Mouse (Mus musculus) Muller cell, postnatal 12 days (primary cell): ENCODE data around the gene Rgcc.

Experiments
- DNase-seq: peaks from one replicate; pipeline ENCODE4 v3.0.0-alpha.2; 2015; ENCODE audit errors: inconsistent ontology term

The Rgcc gene

DNA sequence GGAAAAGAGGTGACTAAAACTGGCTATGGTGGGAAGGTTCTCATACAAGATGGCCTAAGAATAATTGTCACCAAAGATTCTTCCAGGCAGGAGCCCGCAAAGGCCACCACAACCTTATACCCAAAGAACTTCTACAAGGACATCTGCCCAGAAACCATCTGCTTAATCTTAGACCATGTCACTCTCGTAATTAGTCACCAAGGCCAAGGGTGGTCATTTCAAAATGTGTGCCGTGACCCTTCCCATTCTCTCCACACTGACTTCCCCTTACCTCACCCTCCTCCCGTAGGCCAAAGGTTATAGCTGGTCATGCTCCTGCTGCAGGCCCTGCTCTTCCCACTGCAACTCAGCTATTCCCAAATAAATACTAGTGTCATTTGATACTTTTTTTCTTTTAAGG lies 22.5 kb downstream of the Rgcc start:
- no peak for DNase-seq

DNA sequence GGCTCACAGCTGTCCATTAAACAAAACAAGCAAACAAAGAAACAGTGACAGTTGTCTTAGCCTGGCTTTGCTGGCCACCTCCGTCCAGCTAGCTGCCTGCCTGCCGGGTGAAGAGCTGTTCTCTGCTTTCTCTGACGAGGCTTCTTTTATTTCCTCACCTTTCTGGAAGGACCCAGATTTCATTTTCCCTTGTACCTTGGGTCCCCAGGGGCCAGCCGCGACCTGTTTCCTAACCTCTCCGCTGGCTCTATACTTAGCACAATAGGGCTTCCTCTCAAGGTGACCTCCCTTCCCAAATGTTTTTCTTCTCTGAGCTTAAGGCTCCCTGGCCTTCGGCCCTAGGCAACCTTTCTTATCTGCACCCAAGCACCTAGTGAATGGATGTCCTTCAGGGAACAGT lies 23.5 kb downstream of the Rgcc start:
- DNase-seq = no peak

DNA sequence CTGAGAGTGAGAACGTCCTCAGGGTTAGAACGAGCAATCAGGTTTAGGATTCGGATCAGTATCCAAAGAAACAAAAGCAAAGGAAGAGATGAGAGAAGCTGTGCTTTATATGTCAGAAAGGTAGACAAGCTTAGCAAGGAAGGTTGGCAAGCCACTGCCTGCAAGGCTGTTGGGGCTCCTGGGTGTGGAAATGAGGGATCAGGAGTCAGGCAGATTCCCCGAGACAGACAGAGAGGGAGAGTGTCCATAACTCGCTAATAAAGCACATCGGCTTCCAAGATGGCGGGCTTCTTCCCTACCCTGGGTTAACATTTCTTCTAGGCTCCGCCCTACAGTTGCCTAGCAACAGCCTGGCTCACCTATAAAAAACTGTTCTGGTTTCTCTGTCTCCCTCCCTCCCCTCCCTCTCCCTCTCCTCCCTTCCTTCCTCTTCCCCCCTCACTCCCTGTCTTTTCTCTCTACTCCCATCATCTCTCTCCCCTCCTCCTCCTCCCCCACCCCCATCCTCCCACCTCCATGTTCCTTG lies 25.5 kb downstream of the Rgcc start:
- DNase-seq = no peak

DNA sequence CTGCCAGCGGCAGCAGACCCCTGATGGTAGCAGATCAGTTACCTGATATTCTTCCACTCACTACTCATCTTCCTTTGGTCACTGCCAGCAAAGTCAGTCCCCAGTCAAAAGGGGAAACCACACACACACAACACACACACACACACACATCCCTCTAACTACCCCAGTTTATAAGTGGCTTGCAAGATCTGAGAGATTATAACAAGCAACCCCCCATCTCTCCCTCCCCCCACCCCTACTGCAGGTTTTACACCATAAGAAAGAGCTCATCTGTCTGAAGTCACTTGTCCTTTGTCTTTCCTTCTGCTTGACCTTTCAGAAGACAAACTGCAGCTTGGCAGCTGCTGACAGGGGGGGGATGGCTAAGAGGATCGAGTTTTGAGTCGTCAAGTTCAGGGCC lies 26.0 kb downstream of the Rgcc start:
- DNase-seq = no peak

DNA sequence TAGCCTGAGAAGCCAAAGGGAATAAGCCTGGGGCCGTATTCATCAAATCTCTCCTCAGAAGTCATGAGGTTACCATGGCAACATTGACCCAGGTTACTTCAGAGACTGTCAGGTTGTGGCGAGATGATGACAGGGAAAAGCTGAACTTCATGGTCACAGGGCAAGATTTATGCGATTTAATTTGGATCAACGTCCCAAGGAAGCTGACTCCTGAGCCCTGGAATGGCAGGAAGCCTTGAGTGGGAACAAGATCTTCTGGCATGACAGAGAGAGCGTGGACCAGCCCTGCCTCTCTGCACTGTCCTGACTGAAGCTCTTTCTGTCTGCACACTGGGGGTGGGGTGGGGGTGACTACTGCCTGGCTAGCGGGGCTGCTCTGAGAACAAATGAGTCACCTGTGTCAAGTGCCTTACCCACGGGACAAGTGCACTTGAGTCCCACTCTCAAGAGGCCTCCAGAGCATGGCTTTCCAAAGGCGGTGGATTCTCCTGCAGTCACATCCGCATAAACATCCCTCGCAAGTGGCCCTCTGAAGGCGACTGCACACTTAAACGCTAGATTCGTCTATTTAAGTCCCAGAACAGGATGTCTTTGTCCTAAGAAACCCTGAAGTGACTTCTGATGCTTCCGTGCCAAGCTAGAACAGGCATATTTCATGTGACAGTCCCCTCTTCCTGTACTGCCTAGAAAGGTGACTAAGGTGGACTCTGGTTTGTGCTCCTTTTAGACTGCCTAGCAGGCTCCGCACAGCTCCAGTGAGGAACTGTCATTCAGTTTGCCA lies 27.6 kb downstream of the Rgcc start:
- no peak for DNase-seq

DNA sequence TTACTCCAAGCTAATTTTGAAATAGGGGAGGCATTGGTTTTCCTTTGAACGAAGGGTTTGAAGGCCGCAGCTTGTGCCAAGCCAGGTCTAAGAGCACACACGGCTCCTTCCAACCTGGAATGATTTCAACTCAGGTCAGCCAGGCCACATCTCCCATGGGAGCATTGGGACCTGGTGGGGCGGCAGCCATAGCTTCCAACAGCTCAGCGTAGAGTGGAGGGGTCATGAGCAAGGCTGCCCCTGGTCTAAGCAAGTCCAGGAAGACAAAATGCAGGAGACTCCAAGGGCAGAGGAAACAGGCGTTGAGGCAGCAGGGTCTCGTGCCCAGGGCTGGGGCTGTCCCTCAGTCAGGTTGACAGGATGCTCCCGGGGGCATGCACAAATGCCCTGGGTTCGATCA lies 28.5 kb downstream of the Rgcc start:
- DNase-seq = no peak

DNA sequence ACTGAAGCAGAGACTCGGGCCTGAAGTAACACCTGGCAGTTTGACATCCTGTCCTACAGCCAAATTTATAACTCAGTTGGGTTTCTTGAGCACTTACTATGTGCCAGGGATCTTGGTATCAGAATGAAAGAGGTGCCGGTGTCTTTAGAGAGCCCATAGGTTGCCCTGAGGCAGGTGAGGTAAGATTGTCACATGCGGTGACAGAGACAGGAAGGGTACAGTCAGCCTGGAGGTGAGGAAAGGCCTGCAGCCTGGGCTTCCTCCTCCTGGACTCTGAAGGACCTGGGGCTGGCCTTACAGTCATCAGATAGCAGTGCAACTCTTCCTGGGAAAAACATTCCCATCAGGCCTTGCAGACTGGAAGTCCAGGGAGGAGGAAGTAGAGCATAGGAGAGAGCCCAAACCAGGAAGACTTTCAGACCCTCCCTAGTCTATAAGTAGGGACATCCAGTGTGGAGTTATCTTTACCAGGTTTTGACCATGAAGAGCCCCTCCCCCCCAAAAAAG lies 29.2 kb downstream of the Rgcc start:
- no peak for DNase-seq

DNA sequence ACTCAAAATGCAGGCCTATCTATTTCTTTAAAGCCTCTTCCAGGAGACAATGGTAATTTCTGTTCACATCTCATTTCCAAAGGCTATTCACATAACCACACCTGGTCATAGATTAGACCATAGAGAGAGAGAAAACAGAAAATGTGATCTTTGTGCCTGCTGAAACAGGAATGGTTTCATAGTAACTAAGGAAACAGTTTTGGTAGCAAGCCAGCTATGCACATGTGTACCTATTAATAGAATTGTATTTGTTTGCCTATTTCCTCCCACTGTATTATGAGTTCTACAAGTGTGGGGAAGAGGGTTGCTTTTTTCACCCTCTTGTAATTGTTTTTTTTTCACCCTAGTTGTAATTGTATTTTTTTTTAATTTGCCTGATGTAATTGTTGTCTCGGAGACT lies 31.9 kb downstream of the Rgcc start:
- no peak for DNase-seq

DNA sequence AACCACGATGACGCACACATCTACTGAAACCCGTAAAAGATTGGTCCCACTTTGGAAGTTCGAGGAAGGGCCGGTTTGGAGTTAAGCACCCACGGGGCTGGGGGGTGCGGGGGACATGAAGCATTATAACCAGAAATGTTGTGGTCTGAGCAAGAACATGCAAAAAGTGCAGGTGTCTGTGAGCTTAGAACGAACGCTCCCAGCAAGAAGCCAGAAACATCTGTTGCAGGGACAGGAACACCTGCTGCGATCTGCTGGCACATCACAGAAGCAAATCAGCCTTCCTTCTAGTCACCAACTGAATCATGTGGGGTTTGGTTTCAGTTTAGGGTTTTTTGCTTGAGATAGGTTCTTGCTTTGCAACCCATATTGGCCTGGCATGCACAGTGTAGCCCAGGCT lies 33.6 kb downstream of the Rgcc start:
- DNase-seq = no peak

DNA sequence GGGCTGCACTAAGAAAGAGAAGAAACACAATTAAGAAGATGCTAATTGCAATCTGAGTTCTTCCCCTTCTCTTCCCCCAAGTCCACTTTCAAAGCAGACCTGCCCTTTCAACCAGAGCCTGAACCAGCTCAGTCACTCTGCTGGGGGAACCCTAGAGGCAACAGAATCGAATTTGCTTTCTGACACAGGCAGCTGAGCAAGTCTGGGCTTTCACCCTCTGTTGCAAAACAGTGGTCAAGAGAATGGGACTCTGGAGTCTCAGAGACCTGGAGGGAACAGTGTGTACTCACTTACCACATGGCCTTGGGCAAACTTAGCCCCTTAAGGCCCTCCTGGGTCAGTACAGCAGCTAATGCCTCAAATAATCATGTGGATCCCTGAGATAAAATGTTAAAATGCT lies 34.1 kb downstream of the Rgcc start:
- no peak for DNase-seq

DNA sequence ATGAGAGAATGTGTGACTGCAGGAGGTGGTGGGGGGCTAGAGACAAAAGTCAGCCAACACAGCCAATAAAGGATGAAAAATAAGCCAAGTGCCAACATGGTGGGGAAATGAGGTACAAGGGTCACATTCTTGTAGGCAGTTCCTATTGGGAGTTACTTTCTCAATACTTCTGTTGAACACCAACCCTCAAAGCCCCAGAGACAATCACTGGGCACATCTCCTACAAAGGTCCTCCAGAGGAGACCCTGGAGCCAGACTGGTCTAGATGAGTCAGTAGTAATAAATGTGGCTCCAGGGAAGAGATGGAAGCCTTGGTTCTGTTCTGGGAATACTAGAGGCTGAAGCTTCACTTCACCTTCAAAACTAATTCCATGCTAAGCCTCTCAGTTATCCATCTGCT lies 35.0 kb downstream of the Rgcc start:
- DNase-seq = peak; percentile 27

DNA sequence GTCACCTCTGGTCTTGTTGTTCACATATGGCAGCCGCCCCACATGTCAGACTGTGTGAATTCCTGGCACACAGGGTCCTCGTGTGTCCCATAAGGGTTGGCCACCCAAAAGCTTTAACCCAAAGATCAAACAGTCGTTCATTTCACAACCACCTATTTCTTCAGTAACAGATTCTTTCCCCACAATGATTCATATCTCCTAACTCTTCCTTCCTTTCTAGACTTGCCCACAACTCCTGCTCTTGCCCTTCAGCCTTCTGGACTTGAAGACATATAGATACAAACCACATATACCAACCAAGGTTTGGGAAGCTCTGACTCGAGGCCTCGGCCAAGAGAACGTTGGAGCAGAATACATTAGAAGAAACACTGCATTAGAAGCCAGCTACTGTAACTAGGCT lies 35.7 kb downstream of the Rgcc start:
- DNase-seq = no peak

DNA sequence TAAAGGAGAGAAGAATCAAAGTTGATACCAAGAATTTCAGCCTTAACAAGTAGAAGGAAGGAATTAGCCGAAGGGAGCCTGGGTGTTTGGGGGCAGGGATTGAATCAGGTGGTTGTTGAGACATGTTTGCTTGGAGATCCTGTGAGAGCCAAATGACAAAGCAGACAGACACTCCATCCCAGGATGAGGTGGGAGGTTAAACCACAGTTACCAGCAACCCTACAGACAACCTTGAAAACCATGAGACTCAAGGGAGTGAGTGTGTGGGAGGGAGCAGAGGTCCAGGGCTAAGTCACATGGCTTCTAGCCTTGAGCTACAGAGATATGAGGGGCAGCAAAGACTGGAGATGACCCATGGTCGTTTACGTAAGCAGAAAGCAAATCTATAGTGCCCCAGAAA lies 38.1 kb downstream of the Rgcc start:
- DNase-seq = peak; percentile 12

DNA sequence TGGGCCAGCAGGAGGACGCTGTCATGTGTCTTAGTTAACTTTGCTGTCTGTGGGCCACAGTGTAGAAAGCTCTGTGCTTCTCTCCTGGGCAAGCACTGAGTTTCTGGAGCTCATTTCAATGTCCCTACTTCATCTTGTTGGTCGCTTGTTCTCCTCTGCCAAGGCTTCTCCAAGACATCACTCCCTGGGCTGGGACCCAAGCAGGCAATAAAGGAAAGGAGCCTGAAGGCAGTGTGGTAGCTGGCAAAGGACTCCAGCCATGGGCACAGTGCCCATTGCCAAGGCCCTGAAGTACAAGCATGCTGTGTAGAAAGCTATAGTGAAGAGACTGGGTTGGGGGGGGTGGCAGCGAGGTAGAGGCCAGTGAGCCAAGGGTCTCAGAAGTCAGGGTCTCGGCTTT lies 38.8 kb downstream of the Rgcc start:
- DNase-seq = peak; percentile 21

DNA sequence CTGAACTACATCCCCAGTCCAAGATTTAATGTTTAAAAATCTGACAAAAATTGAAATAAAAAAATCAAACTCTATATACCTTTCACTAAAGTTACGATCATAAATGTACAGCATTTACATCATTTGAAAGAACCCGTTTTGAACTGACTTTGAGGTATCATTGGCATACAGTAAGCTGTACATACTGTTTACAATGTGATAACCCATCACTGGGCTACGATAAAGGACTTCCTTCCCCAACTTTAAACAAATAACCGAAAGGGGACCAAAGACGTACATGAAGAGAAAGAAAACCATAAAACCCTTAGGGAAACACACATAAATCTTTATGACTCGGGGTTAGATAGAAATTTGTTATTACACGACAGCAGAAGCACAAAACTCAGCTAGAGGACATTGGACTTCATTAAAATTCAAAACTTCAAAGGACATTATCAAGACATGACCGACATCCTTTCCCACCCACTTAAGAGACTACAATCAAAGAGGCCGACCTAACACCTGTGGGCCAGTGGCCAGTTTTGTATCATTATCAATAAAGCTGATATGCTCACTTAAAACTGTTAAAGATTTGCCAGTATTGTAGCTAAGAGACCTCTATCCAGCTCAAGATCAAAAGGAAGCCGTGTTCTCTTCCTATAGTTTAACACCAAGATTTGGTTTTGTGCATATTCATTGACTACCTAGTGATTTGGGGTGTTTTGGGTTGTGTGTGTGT lies 42.2 kb downstream of the Rgcc start:
- DNase-seq = no peak

DNA sequence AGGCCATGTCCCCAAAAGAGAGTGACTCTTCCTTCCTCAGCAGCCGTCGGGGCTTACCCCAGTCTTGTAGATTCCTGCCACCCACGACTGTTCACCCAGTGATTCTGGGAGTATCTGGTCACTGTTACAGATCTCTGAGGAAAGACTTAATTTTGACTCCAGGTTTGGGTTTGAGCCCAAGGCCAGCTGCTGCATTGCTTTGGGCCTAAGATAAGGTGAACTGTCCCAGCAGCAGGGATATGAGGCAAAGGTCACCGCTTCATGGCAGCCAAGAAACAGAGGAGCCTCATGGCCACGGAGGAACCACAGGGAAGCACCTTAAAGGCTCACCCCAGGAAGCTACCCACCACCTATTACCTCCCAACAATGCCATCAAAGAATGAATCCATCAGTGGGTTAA lies 44.8 kb downstream of the Rgcc start:
- DNase-seq = no peak

DNA sequence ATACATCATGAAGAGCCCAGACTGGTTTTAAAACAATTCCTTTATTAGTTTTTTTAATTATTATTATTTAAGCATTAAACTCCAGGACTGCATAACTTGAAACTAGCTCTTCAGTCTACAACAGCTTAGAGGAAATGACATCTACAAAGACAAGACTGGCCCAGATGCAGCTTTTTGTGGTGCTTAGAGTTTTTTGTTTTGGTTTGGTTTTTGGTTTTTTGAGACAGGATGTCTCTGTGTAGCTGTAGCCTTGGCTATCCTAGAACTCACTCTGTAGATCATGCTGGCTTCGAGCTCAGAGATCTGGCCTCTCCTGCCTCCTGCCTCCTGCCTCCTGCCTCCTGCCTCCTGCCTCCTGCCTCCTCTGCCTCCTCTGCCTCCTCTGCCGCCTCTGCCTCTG lies 45.7 kb downstream of the Rgcc start:
- DNase-seq = no peak

DNA sequence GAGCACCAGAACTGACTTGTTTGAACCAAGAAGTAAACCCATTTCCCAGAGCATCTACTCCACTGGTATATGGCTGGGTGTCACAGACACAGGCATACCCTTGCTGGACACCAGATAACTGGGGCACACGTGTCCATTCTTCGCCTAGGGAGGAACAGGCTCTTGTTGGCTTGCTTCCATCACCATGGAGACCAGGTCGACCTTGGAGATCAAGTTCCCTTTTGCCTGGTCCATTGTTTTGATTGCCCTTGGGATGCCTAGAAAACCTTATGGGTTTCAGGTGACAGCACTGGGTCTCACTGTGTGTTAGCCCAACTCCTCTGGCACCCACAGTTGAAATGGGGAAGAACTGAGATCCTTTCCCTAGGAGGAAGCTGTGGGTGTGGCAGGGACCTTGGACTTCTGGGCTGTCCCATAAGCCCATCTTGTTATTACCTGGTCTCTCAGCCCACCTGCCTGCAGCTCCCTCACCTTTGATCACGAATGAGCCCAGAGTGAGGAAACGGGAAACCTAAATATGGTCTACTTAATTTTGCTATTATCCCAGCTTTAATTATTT lies 49.6 kb downstream of the Rgcc start:
- no peak for DNase-seq

DNA sequence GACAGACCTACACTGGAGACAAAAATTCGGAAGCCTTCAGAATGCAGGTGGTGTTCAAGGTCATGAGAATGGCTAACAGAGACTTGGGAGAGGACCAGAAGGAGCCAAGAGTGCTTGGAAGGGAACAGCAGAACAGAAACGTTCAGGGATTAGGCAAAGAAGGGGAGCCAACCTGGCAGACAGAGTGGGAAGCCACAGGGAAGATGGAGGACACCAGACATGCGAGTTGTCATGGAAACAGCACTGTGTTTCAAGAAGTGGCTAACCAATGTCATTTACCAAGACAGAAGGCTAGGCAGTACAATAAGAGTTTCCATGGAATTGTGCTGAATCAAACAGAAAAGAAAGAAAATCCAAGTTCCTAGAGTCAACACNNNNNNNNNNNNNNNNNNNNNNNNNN lies 56.9 kb downstream of the Rgcc start:
- DNase-seq = no peak

DNA sequence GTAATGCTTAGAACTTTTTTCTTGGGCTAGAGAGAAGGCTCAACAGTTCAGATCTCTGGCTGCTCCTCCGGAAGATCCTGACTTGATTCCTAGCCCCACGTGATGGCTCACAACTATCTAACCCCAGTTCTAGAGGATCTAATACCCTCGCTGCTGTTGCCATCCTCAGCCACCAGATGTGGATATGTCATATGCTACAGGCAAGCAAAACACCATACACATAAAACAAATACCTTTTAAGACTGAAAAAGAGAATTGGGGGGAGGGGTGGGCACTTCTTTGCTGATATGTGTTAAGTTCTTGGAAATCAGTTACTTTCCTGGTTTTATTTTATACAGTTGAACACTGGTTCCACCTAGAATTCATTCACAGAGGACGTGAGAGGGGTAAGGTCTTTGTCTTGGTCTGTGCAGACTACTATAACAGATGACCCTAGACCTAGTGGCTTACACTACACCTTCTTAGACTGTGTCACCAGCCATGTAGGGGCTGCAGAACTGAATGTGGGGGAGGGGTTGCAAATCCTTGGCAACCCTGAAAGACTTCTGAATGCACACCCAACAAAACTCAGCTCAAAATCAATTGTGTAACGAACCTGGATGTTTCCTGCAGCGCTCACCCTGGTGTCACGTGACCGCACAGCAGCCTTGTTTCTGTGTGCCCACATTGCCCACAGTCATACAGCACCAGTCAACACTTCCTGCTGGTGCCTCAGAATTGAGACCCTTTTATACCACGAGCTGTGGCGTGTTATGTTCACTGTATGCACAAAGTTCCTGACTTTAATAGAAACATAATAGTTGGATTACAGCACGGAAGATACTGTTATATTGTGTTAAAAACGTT lies 58.2 kb downstream of the Rgcc start:
- no peak for DNase-seq

DNA sequence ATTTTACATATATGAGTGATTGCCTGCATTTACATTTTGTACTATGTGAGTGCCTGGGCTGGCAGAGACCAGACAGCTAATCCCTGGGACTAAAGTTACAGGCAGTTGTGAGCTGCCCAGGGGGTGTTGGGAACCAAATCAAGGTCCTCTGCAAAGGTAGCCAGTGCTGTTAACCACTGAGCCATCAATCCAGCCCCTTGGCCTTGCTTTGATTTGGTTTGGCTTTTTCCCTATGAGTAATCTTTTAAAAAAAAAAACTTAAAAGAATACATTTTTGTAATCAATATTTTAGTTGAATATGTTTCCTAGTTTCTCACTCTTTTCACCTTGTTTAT lies 59.1 kb downstream of the Rgcc start:
- no peak for DNase-seq
